Mouse (Mus musculus) layer of hippocampus, adult 2 months (tissue): Measurements from ENCODE around the gene Vax1. TPM values are rescaled to one million over a fixed set of nuclear protein-coding genes. Genes with fewer than 3 reads are reported as not detected.

Experiments
- DNase-seq, 2 experiments: peaks; one replicate each; pipeline ENCODE4 v3.0.0; 2022; ENCODE audit warnings: low spot score in 2 of 2
- H3K27ac ChIP-seq: fragments of 200-600 bp; 2 replicates; pipeline ENCODE4 v1.8.1; 2022
- H3K4me3 ChIP-seq: fragments of 200-600 bp; 2 replicates; pipeline ENCODE4 v1.8.1; 2022; ENCODE audit warnings: mild to moderate bottlenecking
- CTCF ChIP-seq: fragments of 200-600 bp; conservative IDR thresholded peaks from 2 replicates; pipeline ENCODE4 v1.8.1; 2022; ENCODE audit warnings: antibody characterized with exemption, mild to moderate bottlenecking, moderate library complexity
- total RNA-seq, 2 experiments: library from RNA; stranded (reverse); gene quantifications; 2 replicates each; pipeline ENCODE4 v1.2.3; 2021

Gene Vax1
- total RNA-seq, 2 experiments from 2014 or later, result 0.84 to 1.7 TPM

DNA sequence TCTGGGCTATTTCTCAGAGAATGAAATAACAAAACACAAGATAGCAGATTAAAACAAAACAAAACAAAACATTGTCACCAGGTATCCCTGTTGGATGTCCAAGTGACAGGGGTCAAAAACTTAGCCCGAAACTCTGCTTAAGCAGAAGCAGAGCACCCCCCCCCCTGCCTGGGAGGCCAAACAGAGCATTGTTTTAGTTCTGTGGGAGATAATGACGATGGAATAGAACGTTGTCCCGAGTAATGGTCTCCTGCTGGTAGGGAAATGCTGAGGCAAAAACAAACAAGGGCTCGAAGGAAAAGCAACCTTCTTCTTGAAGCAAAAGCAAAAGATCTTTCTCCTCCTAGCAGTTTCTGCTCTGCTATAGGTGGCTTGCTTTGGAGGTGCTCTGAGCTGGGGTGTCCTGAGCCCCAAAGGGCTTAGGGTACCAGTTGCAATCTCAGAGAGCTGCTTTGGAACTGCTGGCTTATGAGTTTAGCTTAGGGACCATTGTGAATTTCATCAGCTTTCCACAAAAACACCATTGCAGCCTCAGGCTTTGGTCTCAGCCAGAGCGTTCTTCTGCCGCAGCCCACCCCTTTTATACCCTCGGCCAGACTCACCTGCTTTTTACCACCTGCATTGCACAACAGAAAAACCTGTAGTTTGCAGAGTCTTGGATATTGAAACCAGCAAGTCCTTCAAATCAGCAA lies 20.7 kb upstream of the Vax1 start:
- no peak for DNase-seq
- no peak for TF ChIP-seq CTCF
- Histone ChIP-seq H3K27ac (no peak overlapping the region), H3K4me3 (no peak overlapping the region)

DNA sequence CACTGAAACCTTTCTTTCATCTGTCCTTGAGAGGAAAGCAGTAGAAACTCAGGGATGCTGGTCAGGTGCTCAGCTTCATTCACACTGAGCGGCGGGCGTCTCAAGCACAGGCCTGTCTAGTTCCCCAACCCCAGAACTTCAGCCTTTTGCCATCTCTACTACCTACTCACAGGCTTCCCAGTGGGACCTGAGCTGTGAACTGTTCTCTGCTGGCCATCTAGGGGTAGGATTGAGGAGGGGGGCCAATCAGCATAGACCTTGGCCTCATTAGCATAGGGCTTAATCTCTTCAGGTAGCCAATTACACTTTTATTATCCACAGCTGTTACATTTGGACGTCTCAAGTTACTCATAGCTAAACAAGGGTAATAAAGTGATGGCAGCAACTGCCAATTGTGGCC lies 19.1 kb upstream of the Vax1 start:
- no peak for DNase-seq
- Histone ChIP-seq H3K27ac (no peak overlapping the region), H3K4me3 (no peak overlapping the region)
- TF ChIP-seq CTCF, result no peak

DNA sequence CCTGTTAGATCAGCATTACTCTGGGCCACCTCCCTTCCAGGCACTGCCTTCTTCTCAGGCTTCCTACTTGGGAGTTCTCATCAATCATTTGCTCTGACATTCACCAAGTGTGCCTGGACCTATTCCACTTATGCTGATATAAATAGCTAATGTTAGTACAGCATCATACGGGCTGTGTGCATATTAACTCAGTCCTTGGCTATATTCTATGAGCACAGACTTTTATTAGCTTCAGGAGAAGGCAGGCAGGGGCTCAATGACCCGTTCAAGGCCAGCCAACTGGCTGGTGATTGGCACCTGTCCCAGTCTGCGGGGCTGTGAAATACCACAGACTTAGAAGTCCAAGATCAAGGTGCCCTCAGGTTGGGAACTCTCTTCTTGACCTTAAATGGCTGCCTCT lies 14.1 kb upstream of the Vax1 start:
- H3K27ac ChIP-seq, result no peak overlapping the region
- no peak for DNase-seq
- H3K4me3 ChIP-seq, result no peak overlapping the region
- no peak for TF ChIP-seq CTCF

DNA sequence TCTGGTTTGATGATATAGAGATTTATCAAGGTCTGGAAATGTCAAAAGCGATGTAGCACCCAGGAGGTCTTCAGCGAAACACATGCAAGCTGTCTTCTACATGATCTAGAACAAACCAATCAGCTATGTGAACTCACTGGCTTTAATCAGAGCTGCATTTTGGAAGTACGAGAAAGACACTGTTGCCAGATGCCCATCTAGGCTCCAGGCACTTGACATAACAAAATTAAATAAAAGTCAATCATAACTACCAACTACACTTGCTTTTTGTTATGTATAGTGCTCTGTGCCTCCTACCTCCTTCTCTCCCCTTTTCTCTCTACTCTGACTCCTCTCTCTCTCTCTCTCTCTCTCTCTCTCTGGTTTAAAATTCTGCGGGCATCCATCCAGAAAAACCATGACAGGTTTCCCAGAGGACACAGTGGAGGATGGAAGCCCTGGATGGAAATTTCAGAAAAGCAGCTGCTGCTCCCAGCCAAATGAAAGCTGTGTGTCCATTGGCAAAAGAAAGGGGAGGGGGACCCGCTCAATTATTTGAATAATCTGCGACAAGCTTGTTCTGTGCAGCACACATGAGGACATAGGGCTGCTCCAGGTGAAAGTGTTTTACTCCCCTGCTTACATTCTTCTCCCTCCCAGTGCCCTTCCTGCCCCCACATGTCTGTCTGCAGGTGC lies 3.6 kb upstream of the Vax1 start:
- no peak for TF ChIP-seq CTCF
- no peak for DNase-seq

DNA sequence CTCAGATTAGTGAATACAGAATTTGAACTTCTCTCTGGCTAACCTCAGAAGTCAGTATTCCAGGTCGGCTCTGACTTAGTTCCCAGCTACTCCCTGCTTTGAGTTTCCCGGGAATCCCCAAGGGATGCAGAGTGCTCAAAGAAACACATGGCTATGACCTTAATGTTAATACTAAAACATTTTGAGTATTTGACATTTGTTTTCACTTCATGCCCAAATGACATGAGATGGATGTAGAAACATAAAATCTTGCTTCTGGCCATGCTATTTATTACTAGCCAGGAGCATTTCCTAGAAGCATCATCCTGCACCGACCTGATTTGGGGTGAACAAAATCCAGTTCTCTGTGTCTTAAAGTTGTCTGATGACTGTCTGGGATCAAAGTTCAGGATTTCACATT lies 2.9 kb upstream of the Vax1 start:
- Histone ChIP-seq H3K27ac (no peak overlapping the region), H3K4me3 (no peak overlapping the region)
- TF ChIP-seq CTCF, result no peak
- DNase-seq, result no peak

More for the DNA sequence above, 3.6 kb upstream of the Vax1 start:
- no peak overlapping the region for H3K4me3 ChIP-seq
- H3K27ac ChIP-seq, result no peak overlapping the region

DNA sequence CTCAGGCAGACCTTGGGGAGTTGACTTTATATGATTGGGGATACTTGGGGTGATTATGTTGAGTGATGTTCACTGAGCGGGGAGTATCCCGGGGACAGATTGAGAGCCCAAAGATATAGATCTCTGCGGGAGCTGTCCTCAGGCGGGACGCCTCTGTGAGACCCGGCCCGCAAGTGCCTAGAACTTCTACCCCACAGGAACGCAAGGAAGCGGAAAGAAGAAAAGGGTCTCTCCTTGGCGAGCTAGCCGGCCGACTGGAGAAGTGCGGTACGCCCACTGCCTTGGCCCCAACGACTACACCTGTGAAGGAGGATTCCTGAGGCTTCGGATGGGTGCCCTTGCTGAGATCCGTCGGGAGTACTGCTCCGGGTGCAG lies 2.0 kb upstream of the Vax1 start:
- H3K4me3 ChIP-seq, result no peak overlapping the region
- H3K27ac ChIP-seq, result no peak overlapping the region
- no peak for TF ChIP-seq CTCF
- DNase-seq, result no peak

DNA sequence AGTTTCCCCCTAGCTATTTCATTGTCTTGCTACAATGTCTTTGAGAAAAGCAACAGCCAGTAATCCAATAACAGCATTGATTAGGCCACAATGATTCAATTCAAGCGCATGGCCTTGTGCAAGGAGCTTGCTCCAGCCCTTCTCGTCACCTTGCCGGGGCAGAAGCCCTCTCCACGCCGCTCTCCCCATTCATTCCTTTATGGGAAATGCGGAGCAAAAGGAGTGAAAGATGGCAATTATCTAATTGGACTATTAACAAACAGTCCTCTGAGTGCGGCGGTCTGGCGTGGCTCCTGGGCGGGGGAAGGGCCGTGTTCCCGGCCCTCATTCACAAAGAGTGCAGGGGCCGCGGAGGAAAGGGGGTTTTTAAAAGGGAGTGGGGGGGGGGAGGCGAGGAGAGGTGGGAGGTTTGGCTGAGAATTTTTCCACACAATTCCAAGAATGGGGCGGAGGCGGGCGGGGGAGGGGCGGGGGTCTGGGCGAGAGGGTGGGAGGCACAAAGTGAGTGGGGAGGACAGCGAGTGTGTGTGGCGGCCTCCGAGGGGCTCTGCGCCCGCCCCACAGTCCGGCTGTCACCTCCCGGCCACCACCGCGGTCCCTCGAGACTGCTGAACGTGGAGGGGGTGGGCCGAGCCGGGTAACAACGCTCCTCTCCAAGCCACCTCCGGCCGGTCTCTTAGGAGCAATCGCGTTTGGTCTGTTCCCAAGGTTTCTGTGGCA lies 1.5 kb upstream of the Vax1 start:
- no peak for DNase-seq
- TF ChIP-seq CTCF, result no peak
- Histone ChIP-seq H3K27ac (no peak overlapping the region), H3K4me3 (no peak overlapping the region)

DNA sequence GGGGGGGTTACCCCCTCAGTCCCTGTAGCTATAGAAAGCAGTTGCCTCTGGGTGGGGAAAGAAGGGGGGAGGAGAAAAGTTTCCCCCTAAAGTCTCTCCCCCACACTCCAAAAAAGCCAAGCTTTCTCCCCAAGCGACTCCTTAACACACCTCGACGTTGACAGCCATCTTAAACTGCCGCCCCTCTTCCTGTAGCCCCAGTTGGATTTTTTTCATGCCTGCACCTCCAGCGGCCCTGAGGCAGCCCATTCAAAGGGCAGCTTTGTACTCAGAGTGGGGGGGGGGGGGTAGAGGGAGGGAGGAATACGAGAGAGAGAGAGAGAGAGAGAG lies 875 bp upstream of the Vax1 start:
- Histone ChIP-seq H3K4me3 (no peak overlapping the region), H3K27ac (no peak overlapping the region)
- TF ChIP-seq CTCF, result no peak
- DNase-seq, result no peak

DNA sequence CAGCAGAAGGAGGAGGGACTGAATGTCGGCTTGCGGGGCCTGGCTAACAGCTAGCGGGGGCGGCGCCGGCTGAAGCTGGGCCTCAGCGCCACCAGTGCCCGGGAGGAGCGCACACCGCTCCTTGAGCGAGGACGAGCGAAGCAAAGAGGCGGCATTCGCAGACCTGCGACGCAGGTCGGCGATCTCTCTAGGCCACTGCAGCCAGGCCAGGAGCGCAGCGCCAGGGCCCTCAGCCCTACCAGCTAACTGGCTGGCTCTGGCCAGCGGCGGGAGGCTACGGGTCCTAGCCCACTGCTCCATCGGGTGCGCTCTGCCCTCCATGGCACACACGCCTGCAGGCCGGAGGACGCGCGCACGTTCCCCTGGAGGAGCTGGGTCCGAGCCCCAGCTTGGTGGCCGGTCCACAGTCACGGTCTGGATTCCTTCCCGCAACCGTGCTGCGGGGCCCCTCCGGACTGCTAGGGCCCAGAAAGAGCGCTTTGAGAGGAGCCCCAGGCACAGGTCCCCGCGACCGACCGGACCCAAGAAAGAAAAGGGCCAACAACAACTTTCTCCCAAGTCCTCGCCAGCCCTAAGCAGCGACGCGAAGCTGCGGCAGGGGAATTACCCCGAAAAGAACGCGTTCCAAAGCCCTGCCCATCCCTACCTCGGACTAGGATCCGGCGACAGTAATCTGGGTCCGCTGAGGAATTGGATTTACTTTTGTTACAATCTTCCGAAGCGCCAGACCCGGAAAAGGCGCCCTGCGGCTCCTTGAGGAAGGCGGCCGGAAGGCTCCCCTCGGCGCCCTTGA lies 517 bp downstream of the Vax1 start:
- Histone ChIP-seq H3K4me3 (peak overlapping the region; percentile 19; the same call in 1 of the 2 replicates), H3K27ac (no peak overlapping the region)
- no peak for DNase-seq
- TF ChIP-seq CTCF, result no peak

DNA sequence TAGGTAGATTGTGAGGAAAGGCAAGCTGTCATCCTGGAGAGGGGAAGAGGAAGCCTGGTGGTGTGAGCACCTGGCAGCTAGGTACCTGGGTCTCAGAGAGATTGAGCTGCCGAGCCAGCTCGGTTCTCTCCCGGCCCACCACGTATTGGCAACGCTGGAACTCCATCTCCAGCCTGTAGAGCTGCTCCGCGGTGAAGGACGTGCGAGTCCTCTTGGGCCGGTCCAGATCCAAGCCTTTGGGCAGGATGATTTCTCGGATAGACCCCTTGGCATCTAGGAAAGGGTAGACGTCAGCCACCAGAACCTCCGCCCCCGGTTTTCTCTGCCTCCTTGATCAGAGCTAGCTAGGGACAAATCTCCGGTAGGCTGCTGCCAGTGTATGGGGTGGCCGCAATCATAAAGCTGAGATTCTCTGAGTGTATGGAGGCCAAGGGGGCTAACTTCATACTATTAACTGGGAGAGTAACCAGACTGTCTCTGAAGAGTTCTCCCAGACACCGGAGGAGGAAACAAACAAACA lies 1.4 kb downstream of the Vax1 start:
- Histone ChIP-seq H3K4me3 (no peak overlapping the region), H3K27ac (no peak overlapping the region)
- no peak for TF ChIP-seq CTCF
- no peak for DNase-seq

DNA sequence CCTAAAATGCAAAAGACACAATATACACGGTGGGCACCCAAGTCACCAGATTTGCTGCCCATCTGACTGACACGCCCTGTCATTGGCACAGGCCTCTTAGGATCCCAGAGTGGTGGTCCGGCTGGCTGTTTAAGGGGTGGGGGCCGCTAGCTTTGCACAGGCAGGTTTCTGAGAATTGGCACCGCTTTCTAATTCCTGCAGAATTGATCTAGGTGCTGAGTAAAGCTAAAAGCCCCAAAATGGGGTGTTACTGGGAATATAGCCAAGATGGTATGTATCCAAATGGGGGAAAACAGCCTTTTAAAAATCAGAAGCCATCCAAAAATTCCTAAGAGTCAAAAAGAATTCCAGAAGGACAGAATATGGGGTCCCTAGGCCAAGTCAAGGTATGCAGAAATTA lies 2.0 kb downstream of the Vax1 start:
- TF ChIP-seq CTCF, result no peak
- Histone ChIP-seq H3K4me3 (no peak overlapping the region), H3K27ac (no peak overlapping the region)
- DNase-seq, result no peak

DNA sequence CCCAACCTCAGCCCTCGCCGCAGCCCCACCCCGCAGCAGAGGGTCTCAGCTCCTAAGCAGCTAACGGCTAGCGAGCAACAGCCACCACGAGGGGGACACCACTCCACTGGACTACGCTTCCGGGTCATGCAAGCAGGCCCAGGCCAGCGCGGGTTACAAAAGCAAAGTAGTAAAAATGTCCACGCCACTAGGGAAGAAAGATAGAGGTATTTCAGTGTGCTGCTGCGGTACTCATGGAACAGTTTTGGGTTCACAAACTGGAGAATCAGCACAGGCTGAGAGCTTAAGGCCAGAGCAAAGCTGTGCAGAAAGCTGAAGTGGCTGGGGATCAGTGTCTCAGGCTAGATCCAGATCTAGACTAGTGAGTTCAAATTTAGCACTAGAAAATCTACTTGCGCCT lies 3.0 kb downstream of the Vax1 start:
- no peak for DNase-seq
- H3K4me3 ChIP-seq, result peak overlapping the region; percentile 28; the same call in 1 of the 2 replicates
- no peak overlapping the region for H3K27ac ChIP-seq
- 0 out of 2 replicates have a peak, but pooled peaks have one; percentile 4 for TF ChIP-seq CTCF

DNA sequence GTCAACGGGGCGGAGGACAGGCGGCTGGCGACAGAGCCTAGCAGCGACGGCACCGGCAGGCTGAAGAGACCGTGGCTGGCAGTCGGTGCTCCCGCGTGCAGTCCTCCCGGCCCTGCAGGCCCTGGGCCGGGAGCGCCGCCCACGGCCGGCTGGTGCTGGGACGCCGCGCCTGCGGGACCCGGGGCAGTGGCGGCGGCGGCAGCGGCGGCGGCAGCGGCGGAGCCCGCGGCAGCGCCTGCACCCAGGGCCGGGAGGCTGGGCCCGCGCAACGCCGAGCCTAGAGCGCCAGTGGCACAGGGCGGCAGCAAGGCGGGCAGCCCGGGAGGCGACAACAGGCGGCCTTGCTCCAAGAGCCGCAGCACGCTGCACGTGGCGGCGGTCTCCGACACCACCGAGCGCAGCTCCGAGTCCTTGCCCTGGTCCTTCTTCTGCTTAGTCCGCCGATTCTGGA lies 3.5 kb downstream of the Vax1 start:
- DNase-seq, result no peak
- H3K27ac ChIP-seq, result no peak overlapping the region
- peak overlapping the region; percentile 28; the same call in 1 of the 2 replicates for H3K4me3 ChIP-seq
- TF ChIP-seq CTCF, result no peak
